Mouse (Mus musculus): ENCODE results near the gene Cenpv.

DNA sequence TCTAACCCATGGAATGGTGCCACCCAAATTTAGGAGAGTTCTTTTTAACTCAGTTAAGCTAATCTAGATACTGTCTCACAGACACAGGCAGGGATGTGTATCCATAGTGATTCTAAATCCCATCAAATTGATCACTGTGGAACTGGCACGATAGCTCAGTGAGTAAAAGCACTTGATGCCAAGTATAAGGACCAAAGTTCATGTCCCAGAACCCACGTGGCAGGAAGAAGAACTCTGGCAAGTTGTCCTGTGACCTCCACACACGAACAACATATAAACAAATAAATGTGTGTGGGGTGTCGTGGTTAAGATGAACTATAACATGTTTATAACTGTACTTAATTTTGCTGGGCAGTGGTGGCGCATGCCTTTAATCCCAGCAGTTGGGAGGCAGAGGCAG, 59.5 kb downstream of the Cenpv start:
- TF ChIP-seq HCFC1 (IDR thresholded peaks at IDR 0.05; ENCODE audit: borderline replicate concordance, insufficient read depth, low read length), result no peak
- TF ChIP-seq MAFK (IDR thresholded peaks at IDR 0.05; ENCODE audit: insufficient read depth, low read depth, low read length), result no peak
- no peak for TF ChIP-seq ZC3H11A (IDR thresholded peaks at IDR 0.05; ENCODE audit: borderline replicate concordance, low read depth, low read length)
- no peak for TF ChIP-seq CHD2 (IDR thresholded peaks at IDR 0.05; ENCODE audit: low read depth, low read length)
- TF ChIP-seq ZNF384 (IDR thresholded peaks at IDR 0.05; ENCODE audit: low read depth, low read length), result no peak
